Mouse (Mus musculus): ENCODE data around the gene Dusp18. TPM values are rescaled to one million over a fixed set of nuclear protein-coding genes. Genes with fewer than 3 reads are reported as not detected.

Dusp18 gene
- polyA plus RNA-seq, 1 experiment from 2014 or later, result 16.6 TPM

DNA sequence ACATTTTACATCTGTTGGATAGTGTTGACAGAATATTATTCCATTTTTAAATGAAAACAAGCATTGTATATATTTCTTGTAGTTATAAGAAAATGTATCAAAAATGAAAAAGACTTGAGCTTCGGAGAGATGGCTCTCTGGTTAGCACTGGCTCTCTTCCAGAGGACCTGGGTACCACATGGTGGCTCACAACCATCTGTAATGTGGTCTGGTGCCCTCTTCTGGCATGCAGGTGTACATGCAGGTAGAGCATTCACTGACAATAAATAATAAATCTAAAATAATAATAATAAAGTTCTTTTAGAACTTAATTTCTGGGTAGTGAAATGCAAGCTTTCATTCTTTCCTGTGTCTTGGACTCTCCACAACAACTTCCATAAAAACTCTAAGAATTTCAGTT is 23.7 kb downstream of the Dusp18 start:
- WGBS, result 72% methylated on average over 1 of the region's 1 CpGs
- peaks cover 8% of the 10 kb centered on the region for H3K4me1 ChIP-seq
- no peak overlapping the region for H3K27ac ChIP-seq (replicated peaks)
- no peak overlapping the region for H3K4me3 ChIP-seq
- no peaks in the 10 kb centered on the region for H3K9me3 ChIP-seq
- no peaks in the 10 kb centered on the region for H3K27me3 ChIP-seq (replicated peaks; ENCODE audit: low read depth, poor library complexity, severe bottlenecking)
- H3K36me3 ChIP-seq (replicated peaks), result peaks cover 15% of the 10 kb centered on the region
- no peak for DNase-seq (ENCODE audit: low spot score)

DNA sequence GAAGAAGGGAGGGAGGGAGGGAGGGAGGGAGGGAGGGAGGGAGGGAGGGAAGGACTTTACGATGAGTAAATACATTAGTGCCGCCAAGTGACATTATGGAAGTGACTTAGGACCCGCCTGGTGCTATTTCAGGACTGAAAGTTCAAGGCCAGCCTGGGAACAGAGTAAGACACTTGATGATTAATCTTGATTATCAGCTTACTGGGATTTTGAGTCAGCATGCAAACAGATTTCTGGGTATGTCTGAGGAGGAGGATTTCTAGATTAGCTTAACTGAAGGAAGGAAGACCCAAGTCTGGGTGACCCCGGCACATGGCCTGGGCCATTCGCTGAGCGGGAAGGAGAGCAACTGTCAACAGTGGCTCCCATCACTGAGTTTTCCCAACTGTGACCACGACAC is 25.4 kb downstream of the Dusp18 start:
- Histone ChIP-seq H3K9me3 (no peaks in the 10 kb centered on the region), H3K36me3 (replicated peaks) (peaks cover 33% of the 10 kb centered on the region), H3K4me1 (no peaks in the 10 kb centered on the region), H3K4me3 (no peak overlapping the region), H3K27me3 (replicated peaks; ENCODE audit: low read depth, poor library complexity, severe bottlenecking) (no peaks in the 10 kb centered on the region), H3K27ac (replicated peaks) (no peak overlapping the region)
- DNase-seq (ENCODE audit: low spot score), result no peak
- WGBS, result 90% methylated on average over 7 of the region's 7 CpGs

DNA sequence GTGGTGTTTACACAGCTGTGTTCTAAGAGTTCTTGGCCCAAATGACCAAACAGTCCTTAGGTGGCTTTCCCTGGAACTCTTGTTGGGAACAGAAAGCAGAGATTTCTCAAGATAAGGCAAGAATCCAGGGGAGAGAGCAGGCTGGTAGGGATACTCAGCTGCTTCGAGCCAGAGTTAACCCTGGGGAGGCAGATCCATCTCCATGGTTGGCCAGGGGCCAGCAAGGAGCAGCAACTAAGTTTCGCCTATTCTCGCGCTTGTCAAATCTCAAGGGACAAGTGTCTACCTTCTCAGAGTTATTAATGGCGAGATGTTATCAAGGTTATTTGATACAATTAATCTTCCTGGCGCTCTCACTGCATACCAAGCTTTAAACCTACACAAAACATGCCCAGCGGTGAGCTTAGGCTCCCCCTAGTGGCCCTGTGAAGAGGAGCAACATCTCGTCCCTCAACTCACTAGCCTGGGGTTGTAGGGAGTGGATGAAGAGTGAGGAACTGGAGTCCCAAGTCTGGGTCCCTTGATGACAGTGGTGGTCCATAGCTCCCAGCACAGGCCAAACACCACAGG is 26.3 kb downstream of the Dusp18 start:
- Histone ChIP-seq H3K4me3 (no peak overlapping the region), H3K36me3 (replicated peaks) (peaks cover 39% of the 10 kb centered on the region), H3K27ac (replicated peaks) (no peak overlapping the region), H3K4me1 (no peaks in the 10 kb centered on the region), H3K9me3 (no peaks in the 10 kb centered on the region), H3K27me3 (replicated peaks; ENCODE audit: low read depth, poor library complexity, severe bottlenecking) (no peaks in the 10 kb centered on the region)
- DNase-seq (ENCODE audit: low spot score), result peak; percentile 58
- 34% methylated on average over 8 of the region's 8 CpGs for WGBS

DNA sequence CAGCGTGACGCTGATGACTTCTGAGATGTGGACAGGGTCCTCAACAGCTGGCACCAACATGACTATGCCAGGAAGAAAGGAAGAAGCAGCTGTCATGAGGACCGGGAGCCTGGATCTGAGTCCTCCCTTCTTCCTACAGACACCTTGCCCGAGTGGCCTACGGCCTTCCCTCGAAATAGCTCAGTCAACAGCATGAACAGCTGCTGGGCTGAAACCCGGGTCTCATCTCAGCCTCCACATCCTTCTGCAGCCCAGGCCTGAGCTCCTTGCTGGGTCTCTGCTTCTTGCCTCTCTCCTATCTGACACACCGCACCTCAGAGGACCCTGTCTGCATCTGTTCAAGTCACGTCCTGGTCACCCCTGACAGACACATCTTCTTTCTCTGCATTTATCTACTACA is 27.1 kb downstream of the Dusp18 start:
- Histone ChIP-seq H3K9me3 (no peaks in the 10 kb centered on the region), H3K4me1 (no peaks in the 10 kb centered on the region), H3K27me3 (replicated peaks; ENCODE audit: low read depth, poor library complexity, severe bottlenecking) (no peaks in the 10 kb centered on the region), H3K4me3 (no peak overlapping the region), H3K36me3 (replicated peaks) (peaks cover 43% of the 10 kb centered on the region), H3K27ac (replicated peaks) (no peak overlapping the region)
- no peak for DNase-seq (ENCODE audit: low spot score)
- 94% methylated on average over 9 of the region's 9 CpGs for WGBS

DNA sequence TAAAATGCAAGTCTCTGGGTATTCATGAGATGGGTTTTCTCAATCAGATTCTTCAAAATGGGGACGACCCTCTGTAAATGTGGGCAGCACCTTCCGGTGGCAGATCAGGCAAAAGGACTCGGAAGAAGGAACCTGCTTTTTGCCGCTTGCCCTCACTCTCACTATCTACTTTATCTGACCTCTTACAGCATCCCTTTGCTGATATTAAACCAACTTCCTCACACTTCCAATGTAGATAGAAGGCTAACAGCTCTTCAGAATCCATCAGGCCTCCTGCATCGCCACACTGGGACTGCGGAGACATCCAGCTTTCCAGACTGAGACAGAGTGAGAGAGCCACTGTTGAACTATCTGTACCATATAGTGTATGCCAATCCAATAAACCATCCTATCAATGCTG is 27.7 kb downstream of the Dusp18 start:
- no peak overlapping the region for H3K27ac ChIP-seq (replicated peaks)
- no peaks in the 10 kb centered on the region for H3K4me1 ChIP-seq
- 92% methylated on average over 6 of the region's 6 CpGs for WGBS
- peaks cover 45% of the 10 kb centered on the region for H3K36me3 ChIP-seq (replicated peaks)
- no peak for DNase-seq (ENCODE audit: low spot score)
- H3K9me3 ChIP-seq, result no peaks in the 10 kb centered on the region
- no peaks in the 10 kb centered on the region for H3K27me3 ChIP-seq (replicated peaks; ENCODE audit: low read depth, poor library complexity, severe bottlenecking)
- H3K4me3 ChIP-seq, result no peak overlapping the region

DNA sequence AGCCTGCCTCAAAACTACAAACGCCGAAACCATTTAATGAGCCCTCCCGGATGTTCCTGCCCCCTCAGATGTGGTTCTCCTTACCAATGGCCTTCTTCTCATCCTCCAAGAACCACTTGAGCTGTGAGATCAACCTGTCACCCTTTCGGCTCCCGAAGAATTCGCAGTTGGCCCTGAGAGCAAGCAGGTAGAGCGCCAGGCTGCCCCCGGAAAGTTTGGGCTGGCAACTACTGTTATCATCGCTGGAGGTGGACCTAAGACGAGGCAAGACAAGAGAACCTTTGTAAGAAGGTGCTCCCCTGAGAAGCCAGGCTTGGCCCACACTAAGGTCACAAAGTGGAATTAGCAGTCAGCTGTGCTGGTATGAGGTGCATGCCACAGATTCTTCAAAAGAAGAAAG is 30.9 kb downstream of the Dusp18 start:
- Histone ChIP-seq H3K36me3 (replicated peaks) (peaks cover 45% of the 10 kb centered on the region), H3K27ac (replicated peaks) (no peak overlapping the region), H3K4me3 (no peak overlapping the region), H3K9me3 (no peaks in the 10 kb centered on the region), H3K4me1 (peaks cover 4% of the 10 kb centered on the region; the same call in 1 of the 2 replicates), H3K27me3 (replicated peaks; ENCODE audit: low read depth, poor library complexity, severe bottlenecking) (no peaks in the 10 kb centered on the region)
- no peak for DNase-seq (ENCODE audit: low spot score)
- 92% methylated on average over 10 of the region's 10 CpGs for WGBS

DNA sequence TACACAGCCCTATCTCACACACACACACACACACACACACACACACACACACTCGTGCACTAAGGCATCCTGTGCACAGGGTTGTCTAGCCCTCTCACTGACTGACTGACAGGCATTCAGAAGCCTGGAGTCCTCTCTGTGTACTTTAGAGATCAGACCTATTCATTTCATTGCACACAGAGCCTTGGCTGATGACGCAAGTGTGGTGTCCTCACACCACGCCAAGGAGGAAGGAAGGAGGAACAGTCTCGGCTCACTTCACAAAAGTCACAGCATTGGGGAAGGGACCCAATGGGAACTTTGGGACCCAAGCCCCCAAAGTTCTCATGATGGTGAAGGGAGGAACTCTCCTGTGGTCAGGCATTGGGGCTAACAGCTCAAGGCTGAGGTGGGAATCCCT is 35.0 kb downstream of the Dusp18 start:
- H3K4me3 ChIP-seq, result no peak overlapping the region
- DNase-seq (ENCODE audit: low spot score), result no peak
- H3K4me1 ChIP-seq, result peaks cover 21% of the 10 kb centered on the region
- no peaks in the 10 kb centered on the region for H3K9me3 ChIP-seq
- H3K27ac ChIP-seq (replicated peaks), result no peak overlapping the region
- H3K27me3 ChIP-seq (replicated peaks; ENCODE audit: low read depth, poor library complexity, severe bottlenecking), result no peaks in the 10 kb centered on the region
- peaks cover 20% of the 10 kb centered on the region; the same call in 1 of the 2 replicates for H3K36me3 ChIP-seq (replicated peaks)
- 81% methylated on average over 4 of the region's 4 CpGs for WGBS

DNA sequence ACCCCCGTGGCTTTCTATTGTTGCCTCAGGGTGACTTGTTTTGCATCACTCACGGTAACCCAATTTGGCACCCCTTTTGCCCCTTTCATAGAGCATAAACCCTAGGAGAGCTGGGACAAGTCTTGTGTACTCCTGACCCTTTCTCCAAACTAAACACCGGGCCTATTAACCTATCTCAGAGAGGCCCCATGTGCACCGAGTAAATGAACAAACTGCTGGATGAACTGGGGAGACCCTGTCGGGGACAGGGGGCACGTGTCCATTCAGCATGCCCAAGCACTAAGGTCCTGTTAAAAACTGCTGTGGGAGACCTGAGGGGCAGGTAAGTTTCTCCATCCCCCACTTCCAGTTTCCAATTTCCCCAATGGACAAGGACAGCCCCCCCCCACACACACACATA is 35.9 kb downstream of the Dusp18 start:
- WGBS, result 28% methylated on average over 6 of the region's 6 CpGs
- H3K4me1 ChIP-seq, result peaks cover 21% of the 10 kb centered on the region
- H3K27me3 ChIP-seq (replicated peaks; ENCODE audit: low read depth, poor library complexity, severe bottlenecking), result no peaks in the 10 kb centered on the region
- peak overlapping the region; percentile 73 for H3K4me3 ChIP-seq
- H3K36me3 ChIP-seq (replicated peaks), result peaks cover 12% of the 10 kb centered on the region; the same call in 1 of the 2 replicates
- no peak for DNase-seq (ENCODE audit: low spot score)
- peak overlapping the region; percentile 84 for H3K27ac ChIP-seq (replicated peaks)
- no peaks in the 10 kb centered on the region for H3K9me3 ChIP-seq

DNA sequence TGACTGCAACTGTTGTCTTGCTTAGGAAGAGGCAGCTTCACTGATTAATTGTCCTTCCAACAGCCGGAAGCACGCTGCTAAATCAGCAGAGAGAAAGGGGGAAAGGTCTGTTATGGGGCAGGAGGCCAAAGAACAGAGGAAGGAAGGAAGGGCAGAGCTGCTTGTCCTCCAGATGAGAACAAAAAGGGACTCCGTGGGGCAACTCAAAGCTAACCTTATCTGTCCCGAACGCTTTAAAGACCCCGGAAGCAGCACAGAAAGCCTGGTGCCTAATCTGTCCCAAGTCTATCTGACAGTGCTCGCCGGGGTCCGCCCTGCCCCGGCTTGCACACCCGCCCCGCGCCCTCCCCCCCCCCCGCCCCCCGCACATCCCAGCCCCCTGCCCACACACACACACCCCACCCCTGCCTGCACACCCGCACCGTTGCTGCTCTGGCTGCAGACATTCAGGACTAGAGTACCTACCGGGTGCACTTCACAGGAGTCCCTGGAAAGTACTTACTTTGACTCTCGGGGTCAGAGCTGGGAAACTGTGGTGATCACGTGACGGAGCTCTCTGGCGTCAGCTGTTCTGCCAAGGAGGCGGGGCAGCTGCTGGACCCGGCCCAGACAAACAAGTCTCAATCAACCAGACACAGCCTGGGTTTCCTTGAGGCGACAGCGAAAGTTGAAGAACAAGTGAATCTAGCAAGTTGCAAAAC is 36.6 kb downstream of the Dusp18 start, which contains the start of gene Tcn2:
Tcn2 (minus strand) TSS at position 649 of the 701 bp plus-strand sequence.
- Histone ChIP-seq H3K27ac (replicated peaks) (peak within 1 kb of the TSS; percentile 84), H3K36me3 (replicated peaks) (peaks cover 8% of the 10 kb centered on the region; the same call in 1 of the 2 replicates), H3K4me1 (peaks cover 21% of the 10 kb centered on the region), H3K27me3 (replicated peaks; ENCODE audit: low read depth, poor library complexity, severe bottlenecking) (no peaks in the 10 kb centered on the region), H3K4me3 (peak within 1 kb of the TSS; percentile 73), H3K9me3 (no peaks in the 10 kb centered on the region)
- DNase-seq (ENCODE audit: low spot score), result peak; percentile 86
- WGBS, result under 1% methylated on average over 23 of the region's 26 CpGs

DNA sequence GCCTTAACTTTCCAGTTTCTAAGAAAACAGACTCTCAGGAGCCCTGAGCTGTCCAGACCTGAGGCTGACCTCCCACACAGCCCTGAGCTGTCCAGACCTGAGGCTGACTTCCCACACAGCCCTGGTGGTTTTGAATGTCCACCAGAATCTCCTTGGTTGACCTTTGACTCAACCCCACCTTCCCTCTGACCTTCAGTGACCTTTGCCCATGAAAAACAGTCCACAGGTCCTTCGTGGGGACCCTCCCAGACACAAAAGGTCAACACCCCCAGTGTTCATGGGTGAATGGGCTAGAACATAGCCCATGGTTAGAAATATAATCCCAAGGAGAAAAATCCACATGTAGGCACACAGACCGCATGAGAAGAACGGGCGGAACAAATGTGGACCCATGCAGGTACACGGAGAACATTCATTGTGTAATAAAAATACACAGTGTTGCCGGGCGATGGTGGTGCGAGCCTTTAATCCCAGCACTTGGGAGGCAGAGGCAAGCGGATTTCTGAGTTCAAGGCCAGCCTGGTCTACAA is 38.8 kb downstream of the Dusp18 start:
- no peak overlapping the region for H3K4me3 ChIP-seq
- 85% methylated on average over 9 of the region's 9 CpGs for WGBS
- no peaks in the 10 kb centered on the region for H3K27me3 ChIP-seq (replicated peaks; ENCODE audit: low read depth, poor library complexity, severe bottlenecking)
- DNase-seq (ENCODE audit: low spot score), result no peak
- H3K36me3 ChIP-seq (replicated peaks), result no peaks in the 10 kb centered on the region
- no peaks in the 10 kb centered on the region for H3K9me3 ChIP-seq
- H3K4me1 ChIP-seq, result peaks cover 21% of the 10 kb centered on the region
- H3K27ac ChIP-seq (replicated peaks), result no peak overlapping the region

DNA sequence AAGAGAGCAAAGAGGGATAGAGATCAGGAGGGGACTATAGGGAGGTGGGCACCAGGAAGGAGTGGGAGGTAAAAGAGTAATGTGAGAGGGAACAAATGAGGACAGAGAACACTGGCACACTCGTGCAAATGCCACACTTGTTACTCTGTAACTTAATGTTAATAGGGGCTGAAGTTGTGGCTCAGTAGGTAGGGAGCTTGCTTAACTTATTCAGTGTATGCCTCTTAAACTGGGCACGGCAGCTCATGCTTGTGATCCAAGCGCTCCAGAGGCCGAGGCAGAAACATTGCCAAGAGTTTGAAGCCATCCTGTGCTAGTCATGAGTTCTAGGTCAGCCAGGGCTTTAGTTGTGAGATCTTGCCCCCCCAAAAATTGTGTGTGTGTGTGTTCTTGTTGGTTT is 40.1 kb downstream of the Dusp18 start:
- WGBS, result 64% methylated on average over 4 of the region's 4 CpGs
- H3K27ac ChIP-seq (replicated peaks), result no peak overlapping the region
- H3K4me1 ChIP-seq, result peaks cover 21% of the 10 kb centered on the region
- H3K4me3 ChIP-seq, result no peak overlapping the region
- no peak for DNase-seq (ENCODE audit: low spot score)
- H3K9me3 ChIP-seq, result no peaks in the 10 kb centered on the region
- H3K27me3 ChIP-seq (replicated peaks; ENCODE audit: low read depth, poor library complexity, severe bottlenecking), result no peaks in the 10 kb centered on the region
- no peaks in the 10 kb centered on the region for H3K36me3 ChIP-seq (replicated peaks)

DNA sequence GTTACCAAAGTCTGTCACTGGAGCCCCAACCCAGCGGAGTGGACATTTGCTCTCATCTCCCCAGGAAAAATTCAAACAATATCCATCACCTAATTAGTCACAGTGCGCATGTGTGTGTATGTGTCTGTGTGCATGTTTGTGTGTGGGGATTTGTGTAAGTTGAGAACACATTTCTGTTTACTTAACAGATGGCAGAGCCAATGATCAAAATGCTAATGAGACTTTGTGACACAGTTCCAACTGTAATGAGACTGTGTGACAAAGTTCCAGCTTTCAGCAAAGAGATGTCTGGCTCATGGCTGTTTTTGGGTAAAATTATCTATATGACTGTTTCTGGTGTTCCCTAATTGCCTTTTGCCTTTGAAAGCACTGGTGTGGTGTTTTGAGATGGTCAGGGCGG is 41.3 kb downstream of the Dusp18 start:
- no peak for DNase-seq (ENCODE audit: low spot score)
- no peaks in the 10 kb centered on the region for H3K27me3 ChIP-seq (replicated peaks; ENCODE audit: low read depth, poor library complexity, severe bottlenecking)
- H3K4me1 ChIP-seq, result peaks cover 13% of the 10 kb centered on the region
- WGBS, result 89% methylated on average over 3 of the region's 3 CpGs
- no peak overlapping the region for H3K27ac ChIP-seq (replicated peaks)
- no peaks in the 10 kb centered on the region for H3K36me3 ChIP-seq (replicated peaks)
- H3K4me3 ChIP-seq, result no peak overlapping the region
- no peaks in the 10 kb centered on the region for H3K9me3 ChIP-seq

DNA sequence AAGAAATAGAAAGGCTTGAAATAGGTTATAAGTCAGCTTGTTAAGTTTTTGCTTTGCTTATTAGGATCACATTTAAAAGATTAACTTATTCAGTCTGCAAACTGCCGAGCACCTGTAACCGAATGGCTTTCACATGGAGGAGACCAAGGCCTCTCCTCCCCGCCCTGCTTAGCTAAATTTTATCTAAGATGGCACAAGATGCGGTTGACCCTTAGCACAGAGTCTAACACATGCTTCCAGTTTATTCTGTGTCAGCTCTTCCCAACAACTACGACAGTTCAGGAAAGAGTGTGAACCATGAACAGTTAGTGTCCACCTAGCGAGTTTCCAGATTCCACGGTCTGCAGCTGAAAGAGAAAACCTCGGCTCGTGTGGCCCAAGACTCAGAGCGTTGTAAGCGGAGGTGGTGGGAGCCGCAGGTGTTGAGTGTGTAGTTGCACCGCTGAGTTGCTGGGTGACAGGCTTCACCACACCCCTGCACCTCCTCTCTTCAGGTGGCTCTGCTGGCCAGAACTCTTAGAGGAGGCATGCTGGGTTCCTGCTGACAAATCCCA is 42.4 kb downstream of the Dusp18 start:
- no peak overlapping the region for H3K27ac ChIP-seq (replicated peaks)
- no peaks in the 10 kb centered on the region for H3K36me3 ChIP-seq (replicated peaks)
- H3K4me3 ChIP-seq, result no peak overlapping the region
- no peak for DNase-seq (ENCODE audit: low spot score)
- H3K27me3 ChIP-seq (replicated peaks; ENCODE audit: low read depth, poor library complexity, severe bottlenecking), result no peaks in the 10 kb centered on the region
- no peaks in the 10 kb centered on the region for H3K9me3 ChIP-seq
- H3K4me1 ChIP-seq, result peaks cover 4% of the 10 kb centered on the region
- 80% methylated on average over 13 of the region's 13 CpGs for WGBS

Data from embryonic facial prominence, embryonic 10.5 days (tissue).